Mouse (Mus musculus): Measurements from ENCODE around the gene Taf6l. TPM values are rescaled to one million over a fixed set of nuclear protein-coding genes. Genes with fewer than 3 reads are reported as not detected.

Gene Taf6l
- polyA plus RNA-seq, 1 experiment: 10.4 TPM

DNA sequence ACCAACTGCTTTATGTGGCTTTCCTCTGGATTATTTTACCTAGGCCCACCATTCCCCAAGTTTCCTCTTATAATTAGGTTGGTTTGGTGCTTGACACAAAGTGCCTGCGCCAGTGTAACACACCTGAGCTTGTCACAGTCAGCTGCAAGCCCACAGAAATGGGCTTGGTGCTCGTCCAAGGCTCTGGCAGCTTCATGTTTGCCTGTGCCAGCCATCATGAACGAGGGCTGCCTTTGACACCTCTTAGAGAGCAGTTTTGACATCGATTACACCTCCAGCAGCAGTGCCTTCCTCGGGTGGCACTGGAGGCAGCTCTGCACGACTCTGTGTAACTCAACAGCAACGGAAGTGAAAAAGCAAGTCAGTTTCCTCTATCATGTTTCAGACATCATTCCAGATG is 4.0 kb upstream of the Taf6l start:
- no peaks in the 10 kb centered on the region for H3K36me3 ChIP-seq (ENCODE audit: control insufficient read depth, insufficient read depth, low read length)
- TF ChIP-seq POLR2A (IDR thresholded peaks at IDR 0.05; ENCODE audit: low read depth, low read length): no peak
- no peak for TF ChIP-seq CTCF (conservative IDR thresholded peaks at IDR 0.05; ENCODE audit: insufficient read depth, insufficient read length, low read depth, low read length)
- 75% methylated on average over 7 of the region's 7 CpGs for WGBS
- no peak overlapping the region for H3K4me3 ChIP-seq (ENCODE audit: insufficient read depth, low read depth, low read length)
- no peaks in the 10 kb centered on the region for H3K27me3 ChIP-seq (replicated peaks; ENCODE audit: control insufficient read depth, insufficient read depth, low read length)
- H3K4me1 ChIP-seq (ENCODE audit: control insufficient read depth, insufficient read depth, low read length): no peaks in the 10 kb centered on the region
- no peak for DNase-seq
- H3K27ac ChIP-seq (ENCODE audit: insufficient read depth, low read depth, low read length): no peak overlapping the region

DNA sequence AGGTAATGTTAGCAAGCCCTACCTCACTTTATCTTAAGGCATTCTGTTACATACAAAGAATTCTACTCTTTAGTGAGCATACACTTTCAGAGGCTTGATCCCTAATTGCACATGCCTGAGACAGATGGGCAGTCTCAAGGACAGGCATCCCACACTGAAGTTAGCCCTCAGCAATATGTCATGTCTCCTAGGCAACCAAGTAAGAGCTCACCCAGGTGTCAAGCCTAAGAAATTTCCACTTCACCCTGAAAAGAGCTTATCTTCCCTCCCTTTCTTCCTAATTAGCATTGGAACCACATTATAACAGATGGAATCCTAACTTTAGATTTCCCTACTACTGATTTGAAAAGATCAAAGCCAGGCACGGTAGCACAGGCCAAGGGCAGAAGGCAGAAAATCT is 3.0 kb upstream of the Taf6l start:
- Histone ChIP-seq H3K27me3 (replicated peaks; ENCODE audit: control insufficient read depth, insufficient read depth, low read length) (no peaks in the 10 kb centered on the region), H3K27ac (ENCODE audit: insufficient read depth, low read depth, low read length) (no peak overlapping the region), H3K4me1 (ENCODE audit: control insufficient read depth, insufficient read depth, low read length) (no peaks in the 10 kb centered on the region), H3K4me3 (ENCODE audit: insufficient read depth, low read depth, low read length) (no peak overlapping the region), H3K36me3 (ENCODE audit: control insufficient read depth, insufficient read depth, low read length) (no peaks in the 10 kb centered on the region)
- WGBS: 49% methylated on average over 1 of the region's 1 CpGs
- TF ChIP-seq POLR2A (IDR thresholded peaks at IDR 0.05; ENCODE audit: low read depth, low read length) (no peak), CTCF (conservative IDR thresholded peaks at IDR 0.05; ENCODE audit: insufficient read depth, insufficient read length, low read depth, low read length) (no peak)
- DNase-seq: no peak

DNA sequence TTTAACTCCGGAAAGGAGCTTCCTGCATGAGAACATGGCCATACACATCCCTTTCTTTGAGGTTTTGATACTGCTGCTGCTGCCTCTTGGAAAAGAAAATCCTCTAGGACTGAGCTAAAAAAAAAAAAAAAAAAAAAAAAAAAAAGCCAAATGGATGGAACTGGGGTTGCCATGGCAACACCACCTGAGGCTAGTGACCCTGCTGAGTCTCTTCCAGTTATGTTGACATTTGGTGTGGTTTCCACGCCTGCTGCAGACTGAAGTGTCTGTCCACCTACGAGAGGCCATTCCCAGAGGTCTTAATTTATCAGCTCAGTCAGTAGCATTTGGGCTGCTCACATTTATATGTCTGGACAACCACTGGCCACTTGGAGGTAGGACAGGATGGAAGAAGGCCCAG is 2.3 kb upstream of the Taf6l start:
- 49% methylated on average over 3 of the region's 3 CpGs for WGBS
- TF ChIP-seq POLR2A (IDR thresholded peaks at IDR 0.05; ENCODE audit: low read depth, low read length) (no peak), CTCF (conservative IDR thresholded peaks at IDR 0.05; ENCODE audit: insufficient read depth, insufficient read length, low read depth, low read length) (no peak)
- no peak for DNase-seq
- no peaks in the 10 kb centered on the region for H3K27me3 ChIP-seq (replicated peaks; ENCODE audit: control insufficient read depth, insufficient read depth, low read length)
- H3K4me1 ChIP-seq (ENCODE audit: control insufficient read depth, insufficient read depth, low read length): no peaks in the 10 kb centered on the region
- no peak overlapping the region for H3K4me3 ChIP-seq (ENCODE audit: insufficient read depth, low read depth, low read length)
- H3K27ac ChIP-seq (ENCODE audit: insufficient read depth, low read depth, low read length): no peak overlapping the region
- no peaks in the 10 kb centered on the region for H3K36me3 ChIP-seq (ENCODE audit: control insufficient read depth, insufficient read depth, low read length)

DNA sequence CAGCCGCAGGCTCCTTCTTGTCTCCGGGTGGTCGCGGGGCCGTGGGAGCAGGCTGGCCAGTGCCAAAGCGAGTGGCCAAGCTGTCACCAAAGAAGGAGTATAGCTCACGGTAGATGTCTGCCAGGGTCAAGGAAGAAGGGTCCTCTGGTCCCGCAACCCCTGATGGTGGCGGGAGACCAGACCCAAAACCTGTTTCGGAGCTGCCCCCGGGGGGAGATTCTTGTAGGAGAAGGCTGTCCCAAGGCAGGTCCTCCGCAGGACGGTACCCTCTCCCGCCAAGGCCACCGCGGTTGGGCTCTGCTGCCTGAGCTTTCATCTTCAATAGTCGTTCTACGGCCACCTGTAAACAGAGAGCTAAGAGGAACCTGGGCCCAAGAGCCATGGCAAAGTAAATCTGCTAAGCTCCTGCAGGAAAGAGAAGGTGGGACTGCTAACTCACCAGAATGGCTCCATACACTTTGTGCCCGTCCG is 11.2 kb downstream of the Taf6l start:
- no peak for TF ChIP-seq POLR2A (IDR thresholded peaks at IDR 0.05; ENCODE audit: low read depth, low read length)
- TF ChIP-seq CTCF (conservative IDR thresholded peaks at IDR 0.05; ENCODE audit: insufficient read depth, insufficient read length, low read depth, low read length): no peak
- 2% methylated on average over 20 of the region's 20 CpGs for WGBS
- H3K27me3 ChIP-seq (replicated peaks; ENCODE audit: control insufficient read depth, insufficient read depth, low read length): no peaks in the 10 kb centered on the region
- H3K27ac ChIP-seq (ENCODE audit: insufficient read depth, low read depth, low read length): peak overlapping the region; percentile 87
- H3K4me3 ChIP-seq (ENCODE audit: insufficient read depth, low read depth, low read length): peak overlapping the region; percentile 99
- H3K36me3 ChIP-seq (ENCODE audit: control insufficient read depth, insufficient read depth, low read length): no peaks in the 10 kb centered on the region
- peak; percentile 21 for DNase-seq
- peaks cover 17% of the 10 kb centered on the region; the same call in 1 of the 2 replicates for H3K4me1 ChIP-seq (ENCODE audit: control insufficient read depth, insufficient read depth, low read length)

- DNase-seq: peak; percentile 97
- no peaks in the 10 kb centered on the region for H3K36me3 ChIP-seq (ENCODE audit: control insufficient read depth, insufficient read depth, low read length)
- TF ChIP-seq CTCF (conservative IDR thresholded peaks at IDR 0.05; ENCODE audit: insufficient read depth, insufficient read length, low read depth, low read length): no peak
- peak; percentile 70 for TF ChIP-seq POLR2A (IDR thresholded peaks at IDR 0.05; ENCODE audit: low read depth, low read length)
- H3K27ac ChIP-seq (ENCODE audit: insufficient read depth, low read depth, low read length): peak within 1 kb of the TSS; percentile 87
- H3K4me3 ChIP-seq (ENCODE audit: insufficient read depth, low read depth, low read length): peak within 1 kb of the TSS; percentile 99
- H3K4me1 ChIP-seq (ENCODE audit: control insufficient read depth, insufficient read depth, low read length): peaks cover 17% of the 10 kb centered on the region; the same call in 1 of the 2 replicates
- H3K27me3 ChIP-seq (replicated peaks; ENCODE audit: control insufficient read depth, insufficient read depth, low read length): no peaks in the 10 kb centered on the region
- WGBS: under 1% methylated on average over 68 of the region's 68 CpGs
These were observed 12.0 kb downstream of the Taf6l start, which contains the start of gene Tmem179b for GRCm38 (mm10) chr19:8774086-8774835. Gene Tmem179b, minus strand, starts transcription at chr19:8774467.

- TF ChIP-seq CTCF (conservative IDR thresholded peaks at IDR 0.05; ENCODE audit: insufficient read depth, insufficient read length, low read depth, low read length): no peak
- TF ChIP-seq POLR2A (IDR thresholded peaks at IDR 0.05; ENCODE audit: low read depth, low read length): no peak
- WGBS: 35% methylated on average over 6 of the region's 6 CpGs
- Histone ChIP-seq H3K4me3 (ENCODE audit: insufficient read depth, low read depth, low read length) (peak overlapping the region; percentile 30; the same call in 1 of the 2 replicates), H3K27ac (ENCODE audit: insufficient read depth, low read depth, low read length) (no peak overlapping the region), H3K36me3 (ENCODE audit: control insufficient read depth, insufficient read depth, low read length) (no peaks in the 10 kb centered on the region; the same call in 1 of the 2 replicates), H3K4me1 (ENCODE audit: control insufficient read depth, insufficient read depth, low read length) (peaks cover 17% of the 10 kb centered on the region; the same call in 1 of the 2 replicates), H3K27me3 (replicated peaks; ENCODE audit: control insufficient read depth, insufficient read depth, low read length) (no peaks in the 10 kb centered on the region)
- no peak for DNase-seq
These were observed 12.8 kb downstream of the Taf6l start for GRCm38 (mm10) chr19:8773409-8773808.

GRCm38 (mm10) chr19:8772996-8773395 is 13.2 kb downstream of the Taf6l start:
- no peak for TF ChIP-seq CTCF (conservative IDR thresholded peaks at IDR 0.05; ENCODE audit: insufficient read depth, insufficient read length, low read depth, low read length)
- TF ChIP-seq POLR2A (IDR thresholded peaks at IDR 0.05; ENCODE audit: low read depth, low read length): no peak
- Histone ChIP-seq H3K4me1 (ENCODE audit: control insufficient read depth, insufficient read depth, low read length) (peaks cover 17% of the 10 kb centered on the region; the same call in 1 of the 2 replicates), H3K27me3 (replicated peaks; ENCODE audit: control insufficient read depth, insufficient read depth, low read length) (no peaks in the 10 kb centered on the region), H3K4me3 (ENCODE audit: insufficient read depth, low read depth, low read length) (peak overlapping the region; percentile 30; the same call in 1 of the 2 replicates), H3K27ac (ENCODE audit: insufficient read depth, low read depth, low read length) (no peak overlapping the region), H3K36me3 (ENCODE audit: control insufficient read depth, insufficient read depth, low read length) (no peaks in the 10 kb centered on the region; the same call in 1 of the 2 replicates)
- DNase-seq: no peak
- WGBS: 68% methylated on average over 5 of the region's 5 CpGs

All from kidney, adult 2 months (tissue).